Mouse (Mus musculus): Measurements from ENCODE around the gene Gm28047.
"Not testable (repeated sequence)": the region's sequence is repeated elsewhere in the genome, so short reads cannot be mapped to it uniquely, and the experiment has no call there.

Gm28047 gene

GRCm38 (mm10) chr15:102624970-102625686, at the start of gene Gm28047, which contains the start of gene Atf7:
Gm28047 (minus strand) TSS chr15:102625067.
Atf7 (minus strand) TSS chr15:102625464.
- peak; percentile 100 for DNase-seq (ENCODE audit: low spot score)

GRCm38 (mm10) chr15:102673548-102673947, 48.7 kb upstream of the Gm28047 start:
- peak; percentile 79 for DNase-seq (ENCODE audit: low spot score)

- DNase-seq (ENCODE audit: low spot score), result peak; percentile 50
These were observed 47.6 kb upstream of the Gm28047 start, which contains the start of gene Atp5g2 for GRCm38 (mm10) chr15:102672215-102673071. Atp5g2 (minus strand) TSS chr15:102672352.

GRCm38 (mm10) chr15:102671721-102672214, 46.9 kb upstream of the Gm28047 start:
- peak; percentile 77 for DNase-seq (ENCODE audit: low spot score)

- DNase-seq (ENCODE audit: low spot score), result peak; percentile 100
These were observed 46.1 kb upstream of the Gm28047 start for GRCm38 (mm10) chr15:102670767-102671575.

- peak; percentile 45 for DNase-seq (ENCODE audit: low spot score)
These were observed 45.4 kb upstream of the Gm28047 start for GRCm38 (mm10) chr15:102670281-102670680.

GRCm38 (mm10) chr15:102669571-102669970, 44.7 kb upstream of the Gm28047 start:
- no peak for DNase-seq (ENCODE audit: low spot score)

GRCm38 (mm10) chr15:102665494-102665893, 40.6 kb upstream of the Gm28047 start:
- DNase-seq (ENCODE audit: low spot score), result peak; percentile 75

GRCm38 (mm10) chr15:102663825-102664224, 39.0 kb upstream of the Gm28047 start:
- DNase-seq (ENCODE audit: low spot score), result no peak

- DNase-seq (ENCODE audit: low spot score), result peak; percentile 72
These were observed 37.7 kb upstream of the Gm28047 start for GRCm38 (mm10) chr15:102662601-102663000.

GRCm38 (mm10) chr15:102657926-102658381, 33.1 kb upstream of the Gm28047 start:
- DNase-seq (ENCODE audit: low spot score), result peak; percentile 52

GRCm38 (mm10) chr15:102656658-102657057, 31.8 kb upstream of the Gm28047 start:
- peak; percentile 86 for DNase-seq (ENCODE audit: low spot score)

GRCm38 (mm10) chr15:102651928-102652660, 27.2 kb upstream of the Gm28047 start:
- not testable (repeated sequence) for DNase-seq (ENCODE audit: low spot score)

- DNase-seq (ENCODE audit: low spot score), result no peak
These were observed 26.2 kb upstream of the Gm28047 start for GRCm38 (mm10) chr15:102651107-102651506.

GRCm38 (mm10) chr15:102635817-102636216, 10.9 kb upstream of the Gm28047 start:
- no peak for DNase-seq (ENCODE audit: low spot score)

- DNase-seq (ENCODE audit: low spot score), result no peak
These were observed 9.8 kb upstream of the Gm28047 start for GRCm38 (mm10) chr15:102634684-102635083.

GRCm38 (mm10) chr15:102625687-102626055, 804 bp upstream of the Gm28047 start:
- DNase-seq (ENCODE audit: low spot score), result no peak

GRCm38 (mm10) chr15:102624291-102624969, 437 bp downstream of the Gm28047 start:
- peak; percentile 76 for DNase-seq (ENCODE audit: low spot score)

GRCm38 (mm10) chr15:102623121-102623520, 1.7 kb downstream of the Gm28047 start:
- peak; percentile 43 for DNase-seq (ENCODE audit: low spot score)

- DNase-seq (ENCODE audit: low spot score), result no peak
These were observed 2.3 kb downstream of the Gm28047 start for GRCm38 (mm10) chr15:102622536-102622935.

All from adipocyte (in vitro differentiated cells).